Mouse (Mus musculus) CD4-positive, CD25-positive, alpha-beta regulatory T cell, adult 2 months (primary cell): ENCODE results near the gene Ptprk.

Experiments
- DNase-seq: peaks from one replicate; pipeline ENCODE4 v3.0.0-alpha.2; 2012; ENCODE audit warnings: low read depth, low spot score

Ptprk gene

DNA sequence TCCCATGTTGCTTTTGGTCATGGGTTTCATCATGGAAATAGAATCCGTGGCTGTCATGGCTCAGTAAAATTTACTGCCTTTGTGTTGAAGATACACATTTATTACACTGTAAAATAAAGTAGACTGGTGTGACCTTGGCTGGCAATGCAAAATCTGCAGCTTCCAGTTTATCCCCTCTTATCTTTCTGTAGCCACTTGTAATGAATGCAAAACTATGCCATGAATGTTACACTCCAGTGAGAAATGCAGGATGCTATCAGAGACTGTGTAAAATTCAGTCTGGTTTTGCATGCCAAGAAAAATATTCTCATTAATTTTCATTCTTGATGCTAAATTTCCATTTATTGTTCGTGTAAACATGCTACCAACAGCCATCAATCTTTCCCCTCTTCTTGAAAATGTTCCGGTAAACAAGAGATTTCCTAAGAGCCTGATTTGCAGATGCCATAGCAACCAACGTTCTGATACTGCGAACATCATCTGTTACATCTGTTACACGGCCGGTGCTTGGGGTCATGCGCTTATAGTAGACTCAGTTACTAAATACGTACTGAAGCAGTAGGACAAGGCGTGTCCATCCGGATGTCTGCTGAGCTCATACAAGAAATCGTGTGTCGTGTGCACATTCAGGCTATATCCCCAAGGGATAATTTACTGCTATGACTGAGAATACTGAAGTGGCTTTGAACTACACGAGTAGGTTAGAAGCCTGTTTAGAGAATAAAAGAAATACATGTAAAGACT lies 449.5 kb downstream of the Ptprk start:
- no peak for DNase-seq

DNA sequence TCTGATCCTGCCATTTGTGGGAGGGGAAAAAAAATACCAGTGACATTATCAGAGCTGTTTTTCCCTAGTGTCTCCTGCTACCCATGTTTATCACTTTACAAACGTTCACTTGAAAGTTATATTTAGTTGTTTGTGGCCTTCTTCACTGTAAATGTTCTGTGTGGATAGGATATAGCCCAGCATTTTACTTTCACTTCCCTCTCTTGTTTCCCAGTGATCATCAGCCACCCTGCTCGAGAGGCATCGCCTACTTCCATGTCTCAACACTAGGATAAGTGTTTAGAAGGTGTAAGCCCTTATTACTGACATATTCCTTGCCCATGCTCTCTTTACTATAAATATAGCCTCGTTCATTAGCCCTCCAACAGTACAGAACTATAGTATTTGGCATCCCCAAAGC lies 466.0 kb downstream of the Ptprk start:
- no peak for DNase-seq

DNA sequence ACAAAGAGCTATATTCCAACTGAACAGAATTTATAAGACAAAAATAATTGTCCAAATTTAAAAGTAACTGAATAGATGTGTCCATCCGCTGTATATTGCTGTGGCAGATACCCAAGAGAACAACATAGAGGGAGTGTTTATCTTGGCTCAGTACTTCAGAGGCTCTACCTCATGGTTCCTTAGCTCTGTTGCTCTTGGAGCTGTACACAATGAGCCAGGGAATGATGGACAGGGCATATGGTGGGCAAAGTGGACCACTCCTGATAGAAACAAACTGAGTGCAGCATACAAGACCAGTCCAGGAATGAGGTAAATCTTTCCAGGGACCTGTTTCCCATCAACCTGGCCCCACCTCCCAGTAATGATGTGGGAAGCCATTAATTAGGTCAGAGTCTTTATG lies 468.1 kb downstream of the Ptprk start:
- DNase-seq: no peak

DNA sequence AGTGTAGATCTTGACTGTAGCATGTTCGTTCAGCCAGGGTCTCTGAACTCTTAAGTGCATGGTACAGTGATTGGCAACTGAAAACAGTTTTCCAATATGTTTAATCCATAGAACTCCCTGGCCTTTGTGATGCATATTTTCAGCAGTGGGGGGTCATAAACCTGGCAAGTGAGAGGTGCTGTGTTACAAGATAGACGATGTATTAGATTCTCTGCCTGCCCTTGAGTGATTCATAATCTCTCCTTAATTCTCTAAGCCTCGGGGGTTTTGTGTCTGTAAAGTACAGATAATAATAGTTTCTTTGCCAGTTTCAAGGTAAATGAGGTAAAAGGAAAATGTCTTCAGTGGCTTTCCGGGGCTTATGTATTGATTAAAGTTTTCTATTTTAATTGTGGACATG lies 475.9 kb downstream of the Ptprk start:
- no peak for DNase-seq

DNA sequence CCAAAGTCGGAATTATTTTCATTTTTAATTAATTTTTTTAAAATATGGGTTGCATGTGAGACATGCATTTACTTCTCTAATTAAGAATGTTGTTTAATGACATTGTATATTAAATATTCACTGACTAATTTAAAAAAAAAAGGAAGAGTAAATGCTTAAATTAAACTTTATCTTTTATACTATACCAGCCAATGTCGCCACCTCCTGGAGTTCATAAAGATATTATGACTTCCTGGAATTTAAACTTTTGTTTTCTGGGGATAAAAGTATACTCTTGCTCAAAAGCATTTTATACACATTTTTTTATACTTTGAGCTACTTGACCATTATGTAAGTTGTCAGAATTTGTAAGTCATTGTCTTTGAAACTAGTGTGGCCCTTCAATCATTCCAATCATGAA lies 477.4 kb downstream of the Ptprk start:
- peak; percentile 8 for DNase-seq

DNA sequence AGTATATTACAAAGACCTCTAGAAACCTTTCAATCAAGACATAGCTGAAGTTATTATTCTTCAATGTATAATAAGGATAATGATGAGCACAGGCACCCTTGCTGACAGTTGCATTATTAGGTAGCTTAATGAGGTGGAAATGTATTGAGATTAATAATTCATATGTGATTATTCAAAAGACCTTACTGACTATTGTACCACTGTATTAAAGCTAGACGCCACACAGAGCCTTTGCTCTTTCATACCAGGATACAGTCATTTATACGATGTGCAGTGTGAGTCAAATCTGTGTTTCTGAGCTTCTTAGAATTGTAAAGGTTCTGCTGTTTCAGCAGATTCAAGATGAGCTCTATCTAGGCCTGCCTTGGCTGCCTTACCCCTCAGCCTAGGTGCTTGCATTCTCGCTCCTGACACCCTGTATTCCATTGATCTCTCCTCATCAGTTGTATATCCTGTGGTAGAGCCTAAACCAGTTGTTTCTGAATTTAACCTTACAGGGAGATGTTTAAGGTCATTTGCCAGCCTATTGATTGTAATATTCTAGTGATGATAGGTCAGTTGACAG lies 489.6 kb downstream of the Ptprk start:
- peak; percentile 6 for DNase-seq

DNA sequence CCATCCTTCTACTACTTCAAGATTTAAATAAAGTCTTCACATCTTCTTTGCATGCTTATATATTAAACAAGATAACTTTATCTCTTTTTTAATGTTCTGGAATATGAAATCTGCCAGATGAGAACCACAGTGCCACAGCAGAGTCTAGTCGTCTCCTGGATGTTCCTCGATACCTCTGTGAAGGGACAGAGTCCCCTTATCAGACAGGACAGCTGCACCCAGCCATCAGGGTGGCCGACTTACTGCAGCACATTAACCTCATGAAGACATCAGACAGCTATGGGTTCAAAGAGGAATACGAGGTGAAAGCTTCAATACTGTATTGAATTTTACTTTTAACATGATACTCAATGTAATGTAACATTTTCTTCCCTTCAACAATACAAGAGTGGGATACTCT lies 491.8 kb downstream of the Ptprk start:
- DNase-seq: peak; percentile 9

DNA sequence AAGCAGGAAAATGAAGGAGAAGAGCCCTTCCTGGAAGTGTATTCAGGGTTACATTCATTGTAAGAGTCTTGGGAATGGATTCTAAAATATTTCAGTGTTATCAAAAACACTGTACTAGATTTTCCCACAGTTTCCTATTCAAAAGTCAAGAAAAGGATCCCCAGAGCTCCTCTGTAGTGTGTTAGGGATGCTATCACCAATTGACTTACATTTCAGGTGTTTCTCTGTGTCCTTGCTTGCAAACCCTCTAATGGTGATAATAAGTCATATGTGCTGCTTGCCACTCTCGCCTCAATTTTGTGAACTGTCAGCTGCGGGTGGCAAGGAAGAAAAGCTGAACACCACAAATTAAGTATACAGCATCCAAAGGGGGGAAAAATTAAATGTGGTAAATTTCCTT lies 492.2 kb downstream of the Ptprk start:
- peak; percentile 14 for DNase-seq

DNA sequence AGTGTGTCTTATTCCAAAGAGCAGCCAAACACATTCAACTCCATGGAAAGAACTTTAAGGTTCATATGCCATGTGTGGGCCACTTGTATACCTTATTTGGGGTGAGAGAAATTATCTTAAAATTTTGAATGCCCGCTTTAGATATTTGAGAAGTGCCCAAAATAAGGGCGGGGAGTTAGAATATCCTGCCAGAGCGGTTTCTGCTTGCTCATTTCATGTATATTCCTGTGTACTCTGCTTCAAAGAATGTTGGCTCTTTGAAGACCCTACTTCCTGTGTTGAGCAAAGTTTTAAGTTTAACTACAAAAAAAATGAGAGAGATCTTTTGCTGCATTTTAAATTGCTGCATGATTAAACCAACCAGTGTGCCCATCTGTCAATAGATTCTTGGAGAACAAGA lies 492.8 kb downstream of the Ptprk start:
- peak; percentile 67 for DNase-seq

DNA sequence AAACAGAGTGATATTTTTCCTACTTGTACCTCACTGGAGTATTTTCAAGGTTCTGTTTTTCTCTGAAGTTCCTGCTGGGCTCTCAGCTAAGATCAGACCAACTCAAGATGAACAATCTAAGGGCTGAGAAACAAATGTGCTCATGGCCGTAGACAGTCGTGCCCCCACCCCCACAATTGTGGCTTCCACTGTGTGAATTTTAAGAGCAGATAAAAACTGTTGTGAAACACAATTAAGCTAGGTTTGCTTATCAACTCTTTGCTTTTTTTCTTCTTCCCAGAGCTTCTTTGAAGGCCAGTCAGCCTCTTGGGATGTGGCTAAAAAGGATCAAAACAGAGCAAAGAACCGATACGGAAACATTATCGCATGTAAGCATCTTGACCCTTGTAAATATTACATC lies 493.4 kb downstream of the Ptprk start:
- DNase-seq: peak; percentile 28

DNA sequence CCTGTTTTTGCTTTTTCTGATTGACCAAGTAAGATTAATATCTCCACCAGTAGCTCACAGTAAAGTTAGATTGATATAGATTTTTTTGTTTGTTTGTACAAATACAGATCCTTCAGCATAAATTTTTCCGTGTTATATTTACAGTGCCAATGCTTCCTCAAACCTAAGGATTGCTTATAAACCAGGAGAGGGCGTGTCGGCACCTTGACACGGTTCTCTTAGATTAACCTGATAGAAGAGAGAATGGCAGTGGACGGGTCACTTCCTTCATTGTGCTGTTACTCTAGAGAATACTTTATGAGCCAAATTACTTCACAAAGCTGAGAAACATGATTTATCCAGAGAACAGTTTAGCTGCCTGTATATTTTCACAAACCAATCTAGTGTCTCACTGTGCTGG lies 505.0 kb downstream of the Ptprk start:
- no peak for DNase-seq

DNA sequence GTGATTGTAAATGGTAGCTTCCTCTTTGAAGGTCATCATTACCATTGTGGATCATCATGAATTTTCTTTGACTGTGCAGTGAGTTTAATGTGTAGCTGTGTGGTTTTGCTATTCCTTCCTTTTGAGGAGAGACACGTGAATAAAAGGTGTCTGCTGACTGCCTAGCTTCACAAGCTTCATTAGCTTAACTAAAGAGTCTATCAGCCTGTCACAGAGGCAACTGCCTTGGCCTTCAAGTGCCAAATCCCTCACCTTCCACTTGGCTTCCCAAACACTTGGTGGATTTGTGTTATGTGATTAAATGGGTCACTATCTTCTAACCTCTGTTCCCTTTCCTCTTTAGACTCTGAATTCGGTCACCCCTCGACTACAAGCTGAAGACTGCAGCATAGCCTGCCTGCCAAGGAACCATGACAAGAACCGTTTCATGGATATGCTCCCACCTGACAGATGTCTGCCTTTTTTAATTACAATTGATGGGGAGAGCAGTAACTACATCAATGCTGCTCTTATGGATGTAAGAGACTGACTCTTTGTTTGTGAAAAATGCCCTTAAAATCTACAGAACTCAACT lies 512.0 kb downstream of the Ptprk start:
- no peak for DNase-seq

DNA sequence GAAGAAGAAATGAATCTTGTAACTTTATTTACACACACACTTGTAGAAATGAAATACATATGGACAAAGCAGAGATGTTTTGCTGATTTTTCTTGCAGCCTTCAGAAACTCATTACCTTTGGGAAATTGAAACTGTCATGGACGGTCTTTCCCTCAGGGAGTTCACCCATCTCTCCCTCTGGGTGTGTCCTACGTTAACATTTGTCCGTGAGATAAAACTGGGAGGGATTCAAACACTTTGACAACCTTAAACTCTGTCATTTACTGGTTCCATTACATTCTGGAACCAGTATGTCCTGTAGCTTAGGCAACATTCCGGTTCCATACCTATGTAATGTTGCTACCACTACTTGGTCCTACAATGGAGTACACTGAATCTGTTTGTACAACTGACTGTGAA lies 513.8 kb downstream of the Ptprk start:
- no peak for DNase-seq

DNA sequence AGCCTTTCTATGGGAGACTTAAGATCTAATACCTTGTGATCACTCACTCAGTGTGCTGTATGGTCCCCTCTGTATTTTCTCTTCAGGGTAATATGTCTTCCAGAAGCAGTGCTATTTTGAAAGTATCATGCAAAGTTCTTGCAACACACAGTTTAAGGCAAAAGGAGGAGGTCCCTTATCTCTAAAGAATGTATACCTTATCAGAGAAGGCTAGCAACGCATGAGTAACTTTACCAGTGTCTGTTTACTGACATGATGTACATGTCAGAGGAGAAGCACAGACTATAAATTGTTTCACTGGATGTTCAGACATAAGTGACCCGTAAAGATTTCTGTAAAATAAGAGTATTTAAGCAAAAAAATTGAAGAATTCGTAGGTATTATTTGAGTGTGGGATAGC lies 516.2 kb downstream of the Ptprk start:
- DNase-seq: no peak

DNA sequence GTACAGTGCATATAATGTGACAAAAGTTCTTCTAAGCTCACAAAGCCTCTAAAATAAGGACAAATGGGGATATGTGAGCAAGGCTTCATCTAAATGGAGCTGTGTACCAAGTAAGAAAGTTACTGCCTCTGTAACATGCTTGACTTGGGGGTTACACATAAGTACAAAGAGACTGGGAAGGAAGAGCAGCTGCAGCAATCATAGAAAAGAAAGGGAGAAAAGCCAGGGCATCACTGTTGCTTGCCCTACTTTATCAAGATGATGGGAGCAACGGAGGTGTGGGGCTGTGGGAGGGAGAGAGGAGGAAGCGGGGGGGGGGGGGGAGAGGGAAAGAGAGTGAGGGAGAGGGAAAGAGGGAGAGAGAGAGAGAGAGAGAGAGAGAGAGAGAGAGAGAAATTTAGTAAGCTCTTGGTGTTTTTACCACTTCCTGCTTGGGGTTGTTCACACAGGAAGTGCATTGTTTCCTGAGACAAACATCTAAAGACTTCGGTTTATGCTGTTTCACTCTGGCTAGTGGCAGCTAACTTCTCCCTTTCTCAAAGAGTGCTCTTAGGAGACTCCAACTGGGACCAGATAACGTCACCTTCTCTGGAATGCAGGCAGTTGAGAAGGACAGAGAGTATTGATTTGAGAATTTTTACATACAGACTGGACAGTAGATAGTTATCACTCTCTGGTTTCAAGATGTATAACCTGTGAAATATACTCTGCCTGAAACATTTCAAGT lies 519.1 kb downstream of the Ptprk start:
- peak; percentile 76 for DNase-seq

DNA sequence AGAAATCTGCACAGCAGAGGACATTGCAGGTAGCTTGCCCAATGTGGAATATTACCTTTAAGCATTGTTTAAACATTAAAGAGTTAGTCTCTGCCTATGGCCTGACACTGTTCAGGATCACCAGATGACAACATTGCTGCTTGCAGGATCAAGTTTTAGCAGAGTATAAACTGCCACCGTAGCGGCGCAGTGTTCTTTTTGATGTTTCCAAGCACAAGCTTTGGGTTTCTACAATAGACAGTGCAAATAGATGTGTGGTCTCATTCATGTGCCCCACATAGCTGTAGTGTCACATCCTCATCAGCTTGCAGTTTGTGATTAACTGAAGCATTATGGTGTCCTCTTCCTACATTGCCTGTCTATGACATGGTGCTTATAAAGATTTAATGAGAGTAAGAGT lies 522.3 kb downstream of the Ptprk start:
- DNase-seq: no peak

DNA sequence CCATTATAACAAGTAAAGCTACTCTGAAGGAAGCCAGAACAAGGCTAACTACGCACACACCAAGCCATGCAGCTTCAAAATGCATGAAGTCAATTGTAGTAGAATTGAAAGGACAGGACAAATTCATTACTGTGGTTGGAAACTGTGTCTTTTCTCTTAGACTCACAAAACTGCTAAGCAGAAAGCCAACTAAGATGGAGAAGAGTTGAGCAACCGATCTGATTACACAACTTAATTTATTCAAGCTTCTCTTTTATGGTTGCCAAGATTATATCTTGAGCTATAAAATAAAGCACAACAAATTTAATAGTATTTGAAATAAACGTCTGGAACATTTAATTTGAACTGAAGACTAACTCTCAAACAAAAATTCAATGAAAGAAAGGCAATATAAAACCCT lies 534.5 kb downstream of the Ptprk start:
- no peak for DNase-seq

DNA sequence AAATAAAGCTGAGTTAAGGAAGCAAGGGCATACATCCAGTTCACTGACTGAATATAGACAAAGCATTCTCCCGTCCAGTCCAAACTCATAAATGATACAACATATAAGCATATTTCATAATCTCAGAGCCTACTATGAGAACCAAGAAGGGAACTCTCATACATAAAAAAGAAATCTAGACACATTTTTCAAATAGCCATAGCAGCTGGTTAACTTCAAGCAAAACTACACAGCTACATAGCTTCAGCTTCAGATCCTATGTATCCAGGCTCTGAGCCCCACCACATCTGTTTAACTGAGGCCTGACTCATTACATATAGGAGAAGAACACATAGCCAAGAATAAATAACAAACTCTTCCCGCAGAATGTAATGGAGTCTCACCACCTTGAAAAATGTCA lies 539.8 kb downstream of the Ptprk start:
- no peak for DNase-seq

DNA sequence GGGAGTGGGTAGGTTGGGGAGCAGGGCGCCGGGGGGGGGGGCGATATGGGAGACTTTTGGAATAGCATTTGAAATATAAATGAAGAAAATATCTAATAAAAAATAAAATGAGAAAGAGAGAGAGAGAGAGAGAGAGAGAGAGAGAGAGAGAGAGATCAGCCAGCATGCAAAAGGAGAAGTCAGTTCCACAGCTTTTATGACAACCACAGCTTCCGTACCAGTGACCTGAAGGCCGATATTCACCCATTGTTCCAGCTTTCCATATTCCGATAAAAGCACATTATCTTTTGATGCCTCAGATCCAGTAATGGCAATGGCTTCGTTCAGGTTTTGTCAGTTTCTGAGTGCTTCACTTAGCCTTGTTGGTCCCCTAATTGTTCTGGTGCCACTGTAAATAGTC lies 542.6 kb downstream of the Ptprk start:
- DNase-seq: no peak

DNA sequence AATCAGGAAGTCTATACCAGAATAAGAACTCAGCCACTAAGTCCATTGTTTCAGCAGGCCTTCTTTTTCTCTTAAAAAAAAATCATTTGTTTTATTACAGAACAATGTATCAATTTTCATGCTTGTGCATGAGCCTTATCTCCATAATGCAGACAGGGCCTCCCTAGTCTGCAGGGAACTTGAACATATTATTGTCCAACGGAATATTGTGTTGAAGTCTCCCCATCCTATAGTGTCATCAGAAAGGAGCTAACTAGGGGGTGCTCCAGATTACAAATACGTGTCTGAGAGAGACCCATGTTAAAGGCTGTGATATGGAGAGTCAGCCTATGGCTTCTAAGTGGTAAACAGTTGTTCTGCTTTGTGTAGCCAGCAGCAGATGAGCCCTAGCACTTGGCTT lies 543.4 kb downstream of the Ptprk start:
- no peak for DNase-seq

DNA sequence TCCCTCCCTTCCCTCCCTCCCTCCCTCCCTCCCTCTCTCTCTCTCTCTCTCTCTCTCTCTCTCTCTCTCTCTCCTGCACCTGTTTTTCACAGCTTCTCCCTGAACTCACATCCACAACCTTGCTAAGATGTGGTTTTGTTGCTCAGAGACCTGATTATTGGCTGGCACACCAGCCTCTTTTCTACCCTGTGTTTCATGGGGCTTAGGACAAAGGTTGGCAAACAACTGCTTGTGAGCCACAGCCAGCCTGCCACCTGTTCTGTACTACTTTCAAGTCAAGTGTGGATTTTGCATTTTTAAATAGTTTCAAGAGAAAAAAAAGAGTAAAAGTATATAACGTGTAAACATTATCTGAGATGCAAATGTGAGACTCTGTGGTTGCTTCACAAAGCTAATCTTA lies 544.8 kb downstream of the Ptprk start:
- peak; percentile 10 for DNase-seq

DNA sequence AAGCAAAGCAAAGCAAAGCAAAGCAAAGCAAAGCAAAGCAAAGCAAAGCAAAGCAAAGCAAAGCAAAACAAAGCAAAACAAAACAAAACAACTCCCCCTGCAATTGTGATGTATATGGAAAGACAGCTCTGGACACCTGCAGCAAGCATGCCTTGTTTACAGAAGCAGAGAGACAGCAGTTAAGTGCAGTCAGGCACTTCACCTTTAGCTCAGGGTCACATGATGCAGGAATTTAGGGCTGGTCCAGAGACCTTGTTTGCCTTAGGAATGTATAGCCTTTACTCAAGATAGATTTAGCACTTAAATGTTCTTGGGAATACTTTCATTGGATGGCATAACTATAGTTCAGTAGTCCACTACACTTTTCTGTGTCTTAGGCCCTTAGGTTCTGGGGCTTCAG lies 561.5 kb downstream of the Ptprk start:
- no peak for DNase-seq

DNA sequence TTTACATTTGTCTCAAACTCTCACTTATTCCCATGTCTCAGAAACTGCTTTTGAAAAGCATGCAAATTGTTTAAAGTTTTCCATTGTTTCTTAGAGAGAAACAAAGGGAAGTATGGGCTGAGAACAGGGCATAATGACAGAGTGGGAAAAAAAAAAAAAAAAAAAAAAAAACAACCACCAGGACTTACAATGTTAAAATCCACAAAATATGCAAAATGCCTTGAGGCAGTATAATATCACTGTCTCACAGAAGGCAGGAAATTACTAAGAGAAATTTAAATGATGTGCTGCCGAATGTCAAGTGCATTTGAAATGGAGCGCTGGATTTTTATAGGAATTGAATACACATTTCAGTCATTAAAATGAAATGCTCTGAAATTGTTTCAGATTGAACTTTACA lies 567.3 kb downstream of the Ptprk start:
- DNase-seq: no peak
